Mouse (Mus musculus) stomach, embryonic 16.5 days (tissue): ENCODE data around the gene Bahcc1. TPM values are rescaled to one million over a fixed set of nuclear protein-coding genes. Genes with fewer than 3 reads are reported as not detected.

Experiments
- ATAC-seq: fragments of 200-750 bp; cut with Nextera tagmentation; 2 replicates; pipeline ENCODE4 v1.8.0; 2017; ENCODE audit warnings: moderate number of reproducible peaks, moderate TSS enrichment; ENCODE audit not compliant: insufficient read depth, low FRiP score
- H3K27ac ChIP-seq: fragments of 300-500 bp; sonication (generic); 2 replicates; pipeline ENCODE4 v1.5.1; 2014; ENCODE audit warnings: low read length
- H3K27me3 ChIP-seq: fragments of 300-500 bp; sonication (generic); 2 replicates; pipeline ENCODE4 v1.6.1; 2014; ENCODE audit warnings: low read length, control low read depth, mixed read lengths; ENCODE audit not compliant: control insufficient read depth, insufficient read depth
- H3K36me3 ChIP-seq: fragments of 300-500 bp; sonication (generic); 2 replicates; pipeline ENCODE4 v1.6.1; 2014; ENCODE audit warnings: low read length; ENCODE audit not compliant: control insufficient read depth, insufficient read depth
- H3K4me1 ChIP-seq: fragments of 300-500 bp; sonication (generic); 2 replicates; pipeline ENCODE4 v1.6.1; 2014; ENCODE audit warnings: low read length, control low read depth, mixed read lengths; ENCODE audit not compliant: control insufficient read depth, insufficient read depth
- H3K4me2 ChIP-seq: fragments of 300-500 bp; sonication (generic); 2 replicates; pipeline ENCODE4 v1.6.1; 2014; ENCODE audit warnings: low read depth, low read length, mixed read lengths
- H3K4me3 ChIP-seq: fragments of 300-500 bp; sonication (generic); replicated peaks from 2 replicates; pipeline ENCODE4 v1.5.1; 2014; ENCODE audit warnings: mild to moderate bottlenecking, low read length
- H3K9ac ChIP-seq: fragments of 300-500 bp; sonication (generic); 2 replicates; pipeline ENCODE4 v1.6.1; 2014; ENCODE audit warnings: low read length
- H3K9me3 ChIP-seq: fragments of 300-500 bp; sonication (generic); replicated peaks from 2 replicates; pipeline ENCODE4 v1.6.1; 2016; ENCODE audit warnings: low read length, control low read depth; ENCODE audit not compliant: control insufficient read depth
- WGBS: fragments of 180-500 bp; shearing (Covaris S2); extraction: QIAGEN DNeasy Blood & Tissue Kit; methylation state at CpG from one replicate; pipeline ENCODE4 v1.1.7; 2014; 5-methylcytosine and 5-hydroxymethylcytosine counted together
- polyA plus RNA-seq: library from polyadenylated mRNA; unstranded; fragments of >200 nt; fragmentation: Nextera tagmentation; extraction: Ambion mirVana; gene quantifications from 2 replicates; pipeline ENCODE4 v1.2.1, GENCODE M21; 2015

Gene Bahcc1
- polyA plus RNA-seq, 1 experiment from 2014 or later: 4.5 TPM

DNA sequence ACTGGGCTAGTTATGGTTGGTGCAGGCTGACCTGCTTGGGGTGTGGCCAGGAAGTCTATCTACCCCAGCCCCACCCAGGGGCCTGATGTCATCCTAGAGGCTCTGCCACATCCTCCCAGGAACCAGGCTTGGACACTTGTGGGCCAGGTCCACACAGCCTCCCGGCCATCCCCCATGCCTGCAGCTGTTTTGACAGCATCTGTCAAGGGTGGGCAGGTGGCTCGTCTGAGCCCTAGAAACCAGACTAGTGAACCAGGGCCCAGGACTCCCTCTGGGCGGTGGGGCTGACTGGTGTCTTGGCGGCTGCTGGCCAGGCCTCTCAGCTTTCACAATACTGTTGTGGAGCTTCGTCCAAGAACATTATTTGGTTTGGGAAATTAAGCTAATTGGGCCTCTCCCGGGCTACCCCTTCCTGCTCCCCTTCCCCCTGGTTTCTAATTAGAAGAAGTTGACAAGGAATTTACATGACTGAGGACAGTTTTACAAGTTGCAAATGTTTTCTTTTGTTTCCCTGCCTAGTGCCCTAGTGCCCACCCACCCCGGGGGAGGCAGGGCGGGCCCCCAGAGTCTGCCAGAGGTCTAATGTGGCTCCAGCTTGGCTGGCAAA, 36.9 kb downstream of the Bahcc1 start:
- H3K9ac ChIP-seq: no peak overlapping the region
- H3K27me3 ChIP-seq: no peaks in the 10 kb centered on the region
- H3K4me3 ChIP-seq: no peak overlapping the region
- peaks cover 24% of the 10 kb centered on the region for H3K4me1 ChIP-seq
- 78% methylated on average over 8 of the region's 8 CpGs for WGBS
- no peak overlapping the region for H3K27ac ChIP-seq
- peaks cover 7% of the 10 kb centered on the region; the same call in 1 of the 2 replicates for H3K36me3 ChIP-seq
- H3K4me2 ChIP-seq: no peak overlapping the region
- no peak for ATAC-seq
- H3K9me3 ChIP-seq: no peaks in the 10 kb centered on the region

DNA sequence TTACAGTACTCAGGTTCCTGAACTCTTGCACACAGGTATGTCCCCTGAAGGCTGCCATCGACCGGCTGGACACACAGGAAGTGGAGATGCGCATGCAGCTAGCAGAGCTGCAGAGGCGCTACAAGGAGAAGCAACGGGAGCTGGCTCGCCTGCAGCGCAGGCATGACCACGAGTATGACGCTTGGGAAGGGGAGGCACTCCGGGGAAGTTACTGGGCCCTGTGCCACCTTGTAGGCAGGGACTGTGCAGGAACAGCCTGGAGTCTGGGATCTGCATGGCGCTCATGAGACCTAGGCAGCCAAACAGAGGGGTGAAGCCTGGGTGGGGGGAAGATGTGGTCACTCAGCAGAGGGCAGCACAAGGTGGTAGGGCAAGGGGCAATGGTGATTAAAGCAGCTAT, 46.6 kb downstream of the Bahcc1 start:
- no peak for ATAC-seq
- Histone ChIP-seq H3K9me3 (no peaks in the 10 kb centered on the region), H3K4me1 (no peaks in the 10 kb centered on the region), H3K36me3 (0 out of 2 replicates have a peak, but pooled peaks cover 6% of the 10 kb centered on the region), H3K4me2 (no peak overlapping the region), H3K4me3 (no peak overlapping the region), H3K27me3 (no peaks in the 10 kb centered on the region), H3K27ac (no peak overlapping the region), H3K9ac (no peak overlapping the region)
- WGBS: 80% methylated on average over 11 of the region's 11 CpGs

DNA sequence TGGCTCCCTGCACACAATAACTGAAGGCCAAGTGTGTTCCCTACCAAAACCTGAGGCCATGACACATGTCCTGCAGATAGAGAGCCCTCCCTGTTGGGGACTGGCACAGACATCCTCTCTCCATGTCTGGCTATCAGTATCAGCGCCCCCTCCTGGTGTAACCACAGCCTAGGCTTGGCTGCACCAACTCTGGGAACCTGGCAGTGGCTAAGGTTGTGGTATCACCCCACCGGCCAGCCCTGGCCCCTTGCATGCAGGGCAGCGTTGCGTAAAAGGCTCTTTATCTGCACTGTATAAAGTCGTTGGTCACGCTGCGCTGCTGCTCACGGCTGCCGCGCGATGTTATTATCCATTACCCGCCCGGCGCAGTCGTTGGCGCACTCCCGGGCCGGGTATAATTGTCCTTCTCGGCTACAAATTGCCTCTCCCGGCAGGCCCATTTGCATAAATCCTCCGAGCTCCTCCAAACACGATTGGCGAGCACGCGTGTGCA, 47.6 kb downstream of the Bahcc1 start:
- no peak overlapping the region for H3K4me3 ChIP-seq
- H3K4me2 ChIP-seq: no peak overlapping the region
- no peak overlapping the region for H3K27ac ChIP-seq
- no peaks in the 10 kb centered on the region for H3K27me3 ChIP-seq
- ATAC-seq: no peak
- WGBS: 77% methylated on average over 25 of the region's 25 CpGs
- H3K4me1 ChIP-seq: no peaks in the 10 kb centered on the region
- H3K9ac ChIP-seq: no peak overlapping the region
- H3K9me3 ChIP-seq: no peaks in the 10 kb centered on the region
- peaks cover 9% of the 10 kb centered on the region; the same call in 1 of the 2 replicates for H3K36me3 ChIP-seq

DNA sequence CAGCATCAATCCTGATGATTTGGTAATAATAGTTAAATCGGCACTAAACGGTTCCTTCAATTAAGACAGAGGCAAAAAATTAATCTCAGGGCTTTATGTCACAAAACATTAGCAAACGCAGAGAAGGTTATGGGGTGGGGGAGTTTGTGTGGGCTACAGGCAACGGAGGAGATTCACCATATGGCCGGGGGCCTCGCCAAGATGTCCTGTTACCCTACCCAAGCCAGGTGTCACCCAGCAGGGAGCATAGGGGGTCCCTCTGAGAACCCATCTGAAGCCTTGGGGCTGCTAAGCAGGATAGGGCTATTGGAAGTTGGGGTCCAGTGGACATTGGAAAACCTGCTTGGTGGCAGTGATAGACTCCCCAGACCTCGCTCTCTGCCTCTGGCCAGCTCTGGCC, 48.0 kb downstream of the Bahcc1 start:
- no peak overlapping the region for H3K4me2 ChIP-seq
- no peak overlapping the region for H3K27ac ChIP-seq
- 86% methylated on average over 7 of the region's 7 CpGs for WGBS
- H3K4me3 ChIP-seq: no peak overlapping the region
- no peaks in the 10 kb centered on the region for H3K4me1 ChIP-seq
- H3K36me3 ChIP-seq: peaks cover 9% of the 10 kb centered on the region; the same call in 1 of the 2 replicates
- H3K9me3 ChIP-seq: no peaks in the 10 kb centered on the region
- no peak for ATAC-seq
- H3K27me3 ChIP-seq: no peaks in the 10 kb centered on the region
- H3K9ac ChIP-seq: no peak overlapping the region

DNA sequence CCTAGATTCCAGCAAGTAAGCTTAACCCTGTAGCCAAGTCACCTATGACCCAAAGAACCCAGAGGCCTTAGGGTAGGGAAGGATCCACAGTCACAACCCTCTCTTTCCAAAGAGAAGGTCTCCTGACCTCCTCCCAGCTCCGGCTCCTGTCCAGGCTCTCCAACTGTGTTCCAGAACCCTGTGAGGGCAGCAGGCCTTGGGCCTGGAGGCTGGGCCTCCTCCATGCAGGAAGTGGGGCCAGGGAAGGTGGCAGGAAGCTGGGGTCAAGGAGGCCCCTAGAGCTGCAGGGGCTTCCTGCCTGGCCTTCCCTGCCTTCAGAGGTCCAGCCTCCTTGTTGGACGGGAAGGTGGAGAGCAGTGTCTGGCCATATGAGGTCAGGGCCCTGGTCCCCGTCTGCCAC, 48.5 kb downstream of the Bahcc1 start:
- Histone ChIP-seq H3K4me3 (no peak overlapping the region), H3K36me3 (peaks cover 9% of the 10 kb centered on the region; the same call in 1 of the 2 replicates), H3K9ac (0 out of 2 replicates have a peak overlapping the region, but pooled peaks have one; percentile 10), H3K9me3 (no peaks in the 10 kb centered on the region), H3K4me2 (no peak overlapping the region), H3K4me1 (no peaks in the 10 kb centered on the region), H3K27ac (no peak overlapping the region), H3K27me3 (no peaks in the 10 kb centered on the region)
- ATAC-seq: no peak
- 69% methylated on average over 3 of the region's 3 CpGs for WGBS

DNA sequence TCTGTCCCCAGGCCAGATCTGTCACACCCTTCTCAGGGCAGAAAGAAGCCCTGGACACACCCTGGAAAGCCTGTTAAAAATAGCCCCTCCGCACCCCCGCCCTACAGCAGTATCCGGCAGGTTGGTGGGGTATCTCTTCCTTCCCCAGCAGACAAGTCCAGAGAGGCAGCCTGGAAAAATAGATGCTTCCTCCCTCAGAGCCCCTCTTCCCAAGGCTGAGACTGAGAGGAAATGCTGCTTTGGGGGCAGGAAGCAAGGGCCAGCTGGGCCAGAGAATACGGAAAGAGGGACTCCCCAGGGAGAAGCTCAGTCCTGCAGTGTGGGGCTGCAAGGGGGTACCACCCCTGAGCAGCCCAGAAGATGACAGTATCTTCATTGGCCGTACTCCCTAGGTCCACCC, 50.8 kb downstream of the Bahcc1 start:
- H3K4me3 ChIP-seq: no peak overlapping the region
- H3K4me1 ChIP-seq: no peaks in the 10 kb centered on the region
- no peak overlapping the region for H3K9ac ChIP-seq
- 87% methylated on average over 5 of the region's 5 CpGs for WGBS
- H3K4me2 ChIP-seq: no peak overlapping the region
- H3K9me3 ChIP-seq: no peaks in the 10 kb centered on the region
- peak; percentile 35; the same call in 1 of the 2 replicates for ATAC-seq
- H3K27ac ChIP-seq: no peak overlapping the region
- peaks cover 23% of the 10 kb centered on the region for H3K36me3 ChIP-seq
- no peaks in the 10 kb centered on the region for H3K27me3 ChIP-seq

DNA sequence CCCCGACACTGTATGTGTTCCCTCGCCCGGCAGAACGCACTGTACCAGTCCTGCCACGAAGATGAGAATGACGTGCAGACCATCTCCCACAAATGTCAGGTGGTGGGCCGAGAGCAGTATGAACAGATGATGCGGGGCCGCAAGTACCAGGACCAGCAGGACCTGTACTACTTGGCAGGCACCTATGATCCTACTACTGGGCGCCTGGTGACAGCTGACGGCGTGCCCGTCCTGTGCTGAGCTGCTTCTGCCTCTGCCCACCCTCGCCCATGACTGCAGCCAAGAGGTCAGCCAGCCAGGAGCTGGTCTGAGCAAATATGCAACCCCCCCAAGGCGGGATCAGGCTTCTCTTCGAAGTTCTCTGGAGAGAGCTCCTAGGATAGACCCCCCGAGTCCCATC, 56.9 kb downstream of the Bahcc1 start:
- Histone ChIP-seq H3K27ac (no peak overlapping the region), H3K4me1 (no peaks in the 10 kb centered on the region), H3K27me3 (no peaks in the 10 kb centered on the region), H3K9me3 (no peaks in the 10 kb centered on the region), H3K4me2 (no peak overlapping the region), H3K4me3 (no peak overlapping the region), H3K36me3 (peaks cover 28% of the 10 kb centered on the region), H3K9ac (no peak overlapping the region)
- 92% methylated on average over 17 of the region's 17 CpGs for WGBS
- ATAC-seq: no peak

DNA sequence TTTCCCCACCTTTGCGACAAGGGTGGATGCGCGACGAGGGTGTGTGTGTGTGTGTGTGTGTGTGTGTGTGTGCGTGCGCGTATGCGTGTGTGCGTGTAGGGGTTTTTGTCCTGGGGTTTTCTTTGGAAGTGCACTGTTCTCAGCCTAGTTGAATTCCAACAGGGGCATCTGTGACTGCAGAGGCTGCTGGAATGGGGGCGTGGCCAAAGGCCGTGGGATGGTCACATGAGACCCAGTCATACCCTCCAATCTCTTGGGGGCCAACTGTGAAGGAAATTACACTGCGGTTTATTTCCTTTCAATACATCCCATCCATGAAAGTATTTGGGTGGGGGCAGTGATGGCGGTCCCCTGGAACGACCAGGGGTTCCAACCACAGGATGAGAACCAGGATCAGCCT, 57.5 kb downstream of the Bahcc1 start:
- H3K9ac ChIP-seq: no peak overlapping the region
- 89% methylated on average over 14 of the region's 14 CpGs for WGBS
- no peak overlapping the region for H3K4me2 ChIP-seq
- ATAC-seq: no peak
- H3K36me3 ChIP-seq: peaks cover 25% of the 10 kb centered on the region
- H3K9me3 ChIP-seq: no peaks in the 10 kb centered on the region
- no peak overlapping the region for H3K4me3 ChIP-seq
- no peaks in the 10 kb centered on the region for H3K27me3 ChIP-seq
- H3K27ac ChIP-seq: no peak overlapping the region
- no peaks in the 10 kb centered on the region for H3K4me1 ChIP-seq

DNA sequence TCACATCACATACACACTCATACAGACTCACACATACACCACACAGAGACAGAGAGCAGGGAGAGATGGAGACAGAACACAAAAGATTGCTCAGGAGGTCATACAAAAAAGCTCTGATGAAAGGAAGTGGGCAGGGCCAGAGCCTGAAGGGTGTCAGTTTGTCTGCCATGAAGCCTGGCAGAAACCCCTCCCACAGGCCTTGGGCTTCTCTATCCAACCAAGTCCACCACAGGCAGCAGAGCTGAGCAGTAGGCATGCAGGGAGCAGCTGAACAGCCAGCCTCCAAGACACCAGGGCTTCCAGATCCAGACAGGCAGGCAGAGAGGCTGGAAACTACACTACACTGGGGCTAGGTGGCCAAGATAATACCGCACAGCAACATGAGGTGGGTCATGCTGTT, 61.0 kb downstream of the Bahcc1 start:
- WGBS: 64% methylated on average over 1 of the region's 1 CpGs
- no peak for ATAC-seq
- no peak overlapping the region for H3K4me3 ChIP-seq
- H3K9me3 ChIP-seq: no peaks in the 10 kb centered on the region
- no peak overlapping the region for H3K4me2 ChIP-seq
- no peaks in the 10 kb centered on the region for H3K27me3 ChIP-seq
- no peaks in the 10 kb centered on the region; the same call in 1 of the 2 replicates for H3K4me1 ChIP-seq
- H3K9ac ChIP-seq: no peak overlapping the region
- no peak overlapping the region for H3K27ac ChIP-seq
- peaks cover 9% of the 10 kb centered on the region for H3K36me3 ChIP-seq
